Mouse (Mus musculus): ENCODE data around the gene Tfam.
A peak's percentile ranks its signal among the peaks of the same experiment; 100 is the strongest.

DNA sequence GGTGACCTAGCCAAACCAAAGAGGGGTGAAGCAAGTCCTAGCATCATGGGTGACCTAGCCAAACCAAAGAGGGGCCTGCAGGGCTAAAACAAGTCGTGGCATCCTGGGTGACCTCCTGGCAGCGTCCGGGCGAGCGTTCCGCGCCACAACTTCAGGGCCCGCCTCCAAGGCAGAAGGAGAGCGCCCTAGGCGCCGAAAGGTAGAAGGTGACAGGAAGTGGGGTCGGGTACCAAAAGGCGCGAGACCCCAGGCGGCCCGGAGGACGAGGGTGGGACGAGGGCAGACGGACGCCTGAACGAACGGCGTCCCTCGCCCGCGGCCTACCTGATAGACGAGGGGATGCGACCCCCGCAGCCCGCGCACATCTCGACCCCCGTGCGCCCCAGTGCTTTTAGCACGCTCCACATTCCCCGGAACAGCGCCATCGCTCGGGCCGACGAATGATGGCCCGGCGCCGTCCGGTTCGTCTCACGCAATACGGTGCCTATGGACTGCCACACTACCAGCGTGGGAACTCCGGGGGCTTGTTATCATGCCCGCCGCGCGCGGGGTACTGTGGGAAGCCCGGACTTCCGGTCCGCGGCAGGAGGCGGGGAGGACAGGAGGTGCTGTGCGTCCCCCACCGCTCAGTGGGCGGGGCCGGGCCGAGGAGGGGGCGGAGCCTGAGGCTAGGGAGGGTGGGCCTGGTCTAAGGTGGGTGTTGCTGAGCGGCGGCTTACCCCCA is 402 bp downstream of the Tfam start:
- TF ChIP-seq CTCF (IDR thresholded peaks at IDR 0.05; ENCODE audit: control insufficient read depth, insufficient read depth, insufficient replicate concordance, low read depth, low read length) (no peak), POLR2A (IDR thresholded peaks at IDR 0.05; ENCODE audit: control insufficient read depth, low read depth, low read length) (peak; percentile 87)
